Mouse (Mus musculus) testis, adult 2 months (tissue): ENCODE results near the gene Taldo1.

Source experiments
- CTCF ChIP-seq: fragments of 200-500 bp; IDR thresholded peaks from 2 replicates; pipeline ENCODE4 v1.5.1; 2012; ENCODE audit warnings: low read depth, mild to moderate bottlenecking, inconsistent platforms, low read length, moderate library complexity; ENCODE audit not compliant: control insufficient read depth, insufficient read depth, insufficient replicate concordance
- POLR2A ChIP-seq: fragments of 200-500 bp; IDR thresholded peaks from 2 replicates; pipeline ENCODE4 v1.6.1; 2012; ENCODE audit warnings: low read depth, mild to moderate bottlenecking, inconsistent platforms, low read length, moderate library complexity; ENCODE audit not compliant: control insufficient read depth

DNA sequence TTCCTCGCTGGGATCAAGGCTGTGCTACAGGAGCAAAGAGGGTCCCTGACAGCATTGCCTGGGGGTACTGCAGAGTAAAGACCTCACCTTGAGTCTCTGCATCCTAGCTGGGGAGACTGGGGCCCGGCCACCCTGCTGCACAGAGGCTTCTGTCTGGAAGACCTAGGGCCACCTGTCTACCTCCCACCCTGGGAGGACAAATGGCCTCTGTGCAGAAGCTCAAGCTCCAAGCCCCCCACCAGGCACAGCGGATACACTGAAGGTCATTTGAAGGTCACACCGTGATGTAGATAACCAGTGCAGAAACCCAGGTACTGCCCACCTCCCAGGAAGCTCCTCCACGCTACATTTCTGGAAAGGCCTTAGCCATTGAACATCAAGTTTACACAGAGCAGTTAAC, 36.7 kb downstream of the Taldo1 start:
- TF ChIP-seq CTCF: no peak
- no peak for TF ChIP-seq POLR2A
